Mouse (Mus musculus): ENCODE results near the gene Hba-x. TPM values are rescaled to one million over a fixed set of nuclear protein-coding genes. Genes with fewer than 3 reads are reported as not detected.
A peak's percentile ranks its signal among the peaks of the same experiment; 100 is the strongest.

The Hba-x gene
- total RNA-seq, 2 experiments from 2014 or later: not detected

- peak overlapping the region; percentile 47; the same call in 1 of the 2 replicates for H3K27ac ChIP-seq
- no peak overlapping the region for H3K4me3 ChIP-seq
- no peak for DNase-seq (ENCODE audit: low spot score in 2 of 2)
- no peak for TF ChIP-seq CTCF (conservative IDR thresholded peaks at IDR 0.05)
Measured at GRCm38 (mm10) chr11:32256566-32256965, 19.6 kb upstream of the Hba-x start.

- Histone ChIP-seq H3K4me3 (no peak overlapping the region), H3K27ac (no peak overlapping the region)
- no peak for DNase-seq (ENCODE audit: low spot score in 2 of 2)
- no peak for TF ChIP-seq CTCF (conservative IDR thresholded peaks at IDR 0.05)
Measured at GRCm38 (mm10) chr11:32262674-32263415, 13.4 kb upstream of the Hba-x start.

- DNase-seq (ENCODE audit: low spot score in 2 of 2): no peak
- H3K4me3 ChIP-seq: no peak overlapping the region
- TF ChIP-seq CTCF (conservative IDR thresholded peaks at IDR 0.05): no peak
- no peak overlapping the region for H3K27ac ChIP-seq
Measured at GRCm38 (mm10) chr11:32265117-32265738, 11.0 kb upstream of the Hba-x start.

- H3K27ac ChIP-seq: peak overlapping the region; percentile 3; the same call in 1 of the 2 replicates
- no peak for DNase-seq (ENCODE audit: low spot score in 2 of 2)
- no peak for TF ChIP-seq CTCF (conservative IDR thresholded peaks at IDR 0.05)
- H3K4me3 ChIP-seq: no peak overlapping the region; the same call in 1 of the 2 replicates
Measured at GRCm38 (mm10) chr11:32266194-32266593, 10.0 kb upstream of the Hba-x start.

- peak overlapping the region; percentile 98 for H3K27ac ChIP-seq
Measured at GRCm38 (mm10) chr11:32266776-32267175, 9.4 kb upstream of the Hba-x start.

GRCm38 (mm10) chr11:32267188-32267884 lies 8.9 kb upstream of the Hba-x start, which contains the start of gene Nprl3:
Gene Nprl3, minus strand, starts transcription at chr11:32267707.
- peak; percentile 33 for TF ChIP-seq CTCF (conservative IDR thresholded peaks at IDR 0.05)
- Histone ChIP-seq H3K4me3 (peak within 1 kb of the TSS; percentile 71), H3K27ac (peak within 1 kb of the TSS; percentile 98)
- peak; percentile 95 to 96 for DNase-seq (ENCODE audit: low spot score in 2 of 2)

More at GRCm38 (mm10) chr11:32266776-32267175, 9.4 kb upstream of the Hba-x start:
- TF ChIP-seq CTCF (conservative IDR thresholded peaks at IDR 0.05): no peak
- H3K4me3 ChIP-seq: peak overlapping the region; percentile 71
- DNase-seq (ENCODE audit: low spot score in 2 of 2): no peak

GRCm38 (mm10) chr11:32267964-32268363 lies 8.2 kb upstream of the Hba-x start:
- peak overlapping the region; percentile 71 for H3K4me3 ChIP-seq
- no peak for TF ChIP-seq CTCF (conservative IDR thresholded peaks at IDR 0.05)
- H3K27ac ChIP-seq: peak overlapping the region; percentile 98
- no peak for DNase-seq (ENCODE audit: low spot score in 2 of 2)

GRCm38 (mm10) chr11:32268952-32269351 lies 7.2 kb upstream of the Hba-x start:
- Histone ChIP-seq H3K27ac (no peak overlapping the region), H3K4me3 (no peak overlapping the region)
- TF ChIP-seq CTCF (conservative IDR thresholded peaks at IDR 0.05): no peak
- no peak for DNase-seq (ENCODE audit: low spot score in 2 of 2)

GRCm38 (mm10) chr11:32271178-32271577 lies 5.0 kb upstream of the Hba-x start:
- no peak for DNase-seq (ENCODE audit: low spot score in 2 of 2)
- no peak overlapping the region for H3K4me3 ChIP-seq
- H3K27ac ChIP-seq: no peak overlapping the region
- no peak for TF ChIP-seq CTCF (conservative IDR thresholded peaks at IDR 0.05)

GRCm38 (mm10) chr11:32277736-32278457 lies 1.7 kb downstream of the Hba-x start:
- no peak for TF ChIP-seq CTCF (conservative IDR thresholded peaks at IDR 0.05)
- DNase-seq (ENCODE audit: low spot score in 2 of 2): no peak
- H3K4me3 ChIP-seq: no peak overlapping the region
- no peak overlapping the region for H3K27ac ChIP-seq

GRCm38 (mm10) chr11:32278458-32278957 lies 2.3 kb downstream of the Hba-x start:
- DNase-seq (ENCODE audit: low spot score in 2 of 2): no peak
- TF ChIP-seq CTCF (conservative IDR thresholded peaks at IDR 0.05): no peak
- Histone ChIP-seq H3K4me3 (no peak overlapping the region), H3K27ac (no peak overlapping the region)

- Histone ChIP-seq H3K4me3 (no peak overlapping the region), H3K27ac (no peak overlapping the region)
- DNase-seq (ENCODE audit: low spot score in 2 of 2): no peak
- TF ChIP-seq CTCF (conservative IDR thresholded peaks at IDR 0.05): no peak
Measured at GRCm38 (mm10) chr11:32280646-32281045, 4.4 kb downstream of the Hba-x start.
